Mouse (Mus musculus) limb, embryonic 11.5 days (tissue): ENCODE data around the gene Sema5a. TPM values are rescaled to one million over a fixed set of nuclear protein-coding genes. Genes with fewer than 3 reads are reported as not detected.

Source experiments
- ATAC-seq: fragments of 200-750 bp; cut with Nextera tagmentation; 2 replicates; pipeline ENCODE4 v1.8.0; 2017; ENCODE audit warnings: low read depth; ENCODE audit not compliant: insufficient number of reproducible peaks, low FRiP score, low TSS enrichment
- DNase-seq: peaks from one replicate; pipeline ENCODE4 v3.0.0-alpha.2; 2015; ENCODE audit warnings: low spot score
- H3K27ac ChIP-seq: fragments of 300-500 bp; sonication (generic); replicated peaks from 2 replicates; pipeline ENCODE4 v1.5.1; 2014; ENCODE audit warnings: low read depth, mild to moderate bottlenecking, low read length
- H3K27me3 ChIP-seq: fragments of 300-500 bp; sonication (generic); 2 replicates; pipeline ENCODE4 v1.6.1; 2014; ENCODE audit warnings: mild to moderate bottlenecking, low read length, mixed read lengths; ENCODE audit not compliant: control insufficient read depth, insufficient read depth
- H3K36me3 ChIP-seq: fragments of 300-500 bp; sonication (generic); 2 replicates; pipeline ENCODE4 v1.6.1; 2014; ENCODE audit warnings: mild to moderate bottlenecking, low read length, moderate library complexity, mixed read lengths; ENCODE audit not compliant: control insufficient read depth, insufficient read depth
- H3K4me1 ChIP-seq: fragments of 300-500 bp; sonication (generic); 2 replicates; pipeline ENCODE4 v1.6.1; 2014; ENCODE audit warnings: low read length, mixed read lengths; ENCODE audit not compliant: control insufficient read depth, insufficient read depth
- H3K4me2 ChIP-seq: fragments of 300-500 bp; sonication (generic); 2 replicates; pipeline ENCODE4 v1.6.1; 2014; ENCODE audit warnings: low read depth, mild to moderate bottlenecking, moderate library complexity; ENCODE audit not compliant: severe bottlenecking
- H3K4me3 ChIP-seq: fragments of 300-500 bp; sonication (generic); 2 replicates; pipeline ENCODE4 v1.5.1; 2014; ENCODE audit warnings: low read depth, low read length
- H3K9ac ChIP-seq: fragments of 300-500 bp; sonication (generic); 2 replicates; pipeline ENCODE4 v1.6.1; 2014; ENCODE audit warnings: mild to moderate bottlenecking, low read length
- H3K9me3 ChIP-seq: fragments of 300-500 bp; sonication (generic); 2 replicates; pipeline ENCODE4 v1.6.1; 2016; ENCODE audit warnings: low read length; ENCODE audit not compliant: control insufficient read depth
- WGBS: fragments of 180-500 bp; shearing (Covaris S2); extraction: QIAGEN DNeasy Blood & Tissue Kit; methylation state at CpG from one replicate; pipeline ENCODE4 v1.1.7; 2014; 5-methylcytosine and 5-hydroxymethylcytosine counted together
- polyA plus RNA-seq: library from polyadenylated mRNA; unstranded; fragments of >200 nt; fragmentation: Nextera tagmentation; extraction: Ambion mirVana; gene quantifications from 2 replicates; pipeline ENCODE4 v1.2.1, GENCODE M21; 2014

Sema5a gene
- polyA plus RNA-seq, 1 experiment from 2014 or later: 21.4 TPM

- Histone ChIP-seq H3K9ac (no peak overlapping the region), H3K4me3 (no peak overlapping the region), H3K36me3 (no peaks in the 10 kb centered on the region), H3K27ac (no peak overlapping the region), H3K27me3 (no peaks in the 10 kb centered on the region), H3K4me1 (no peaks in the 10 kb centered on the region), H3K9me3 (no peaks in the 10 kb centered on the region), H3K4me2 (no peak overlapping the region)
- DNase-seq (no peak), ATAC-seq (no peak)
- 87% methylated on average over 3 of the region's 3 CpGs for WGBS
These were observed 362.6 kb downstream of the Sema5a start for GRCm38 (mm10) chr15:32607236-32607635.

- H3K9me3 ChIP-seq: no peaks in the 10 kb centered on the region
- WGBS: 87% methylated on average over 2 of the region's 2 CpGs
- no peak for ATAC-seq
- H3K27me3 ChIP-seq: no peaks in the 10 kb centered on the region
- no peaks in the 10 kb centered on the region for H3K36me3 ChIP-seq
- H3K9ac ChIP-seq: no peak overlapping the region
- H3K4me1 ChIP-seq: no peaks in the 10 kb centered on the region
- no peak for DNase-seq
- H3K27ac ChIP-seq: no peak overlapping the region
- no peak overlapping the region for H3K4me3 ChIP-seq
- no peak overlapping the region for H3K4me2 ChIP-seq
These were observed 366.2 kb downstream of the Sema5a start for GRCm38 (mm10) chr15:32610776-32611175.

- DNase-seq: no peak
- Histone ChIP-seq H3K4me2 (no peak overlapping the region), H3K36me3 (no peaks in the 10 kb centered on the region), H3K4me1 (no peaks in the 10 kb centered on the region), H3K27ac (no peak overlapping the region), H3K27me3 (no peaks in the 10 kb centered on the region), H3K9me3 (no peaks in the 10 kb centered on the region), H3K4me3 (no peak overlapping the region), H3K9ac (no peak overlapping the region)
- ATAC-seq: no peak
- 87% methylated on average over 7 of the region's 7 CpGs for WGBS
These were observed 366.6 kb downstream of the Sema5a start for GRCm38 (mm10) chr15:32611201-32611600.

- DNase-seq: no peak
- whole genome bisulfite sequencing: 96% methylated on average over 6 of the region's 6 CpGs
- H3K9ac ChIP-seq: no peak overlapping the region
- no peak overlapping the region for H3K27ac ChIP-seq
- no peak overlapping the region for H3K4me2 ChIP-seq
- H3K4me1 ChIP-seq: no peaks in the 10 kb centered on the region
- ATAC-seq: no peak
- no peaks in the 10 kb centered on the region for H3K36me3 ChIP-seq
- H3K9me3 ChIP-seq: no peaks in the 10 kb centered on the region
- H3K27me3 ChIP-seq: no peaks in the 10 kb centered on the region
- H3K4me3 ChIP-seq: no peak overlapping the region
These were observed 369.1 kb downstream of the Sema5a start for GRCm38 (mm10) chr15:32613718-32614117.

GRCm38 (mm10) chr15:32615773-32616172 is 371.2 kb downstream of the Sema5a start:
- WGBS: 90% methylated on average over 5 of the region's 5 CpGs
- no peak overlapping the region for H3K4me3 ChIP-seq

GRCm38 (mm10) chr15:32619199-32619598 is 374.6 kb downstream of the Sema5a start:
- no peak overlapping the region for H3K4me3 ChIP-seq
- H3K4me2 ChIP-seq: no peak overlapping the region
- H3K4me1 ChIP-seq: no peaks in the 10 kb centered on the region
- DNase-seq (no peak), ATAC-seq (no peak)
- no peak overlapping the region for H3K27ac ChIP-seq
- H3K27me3 ChIP-seq: no peaks in the 10 kb centered on the region
- H3K36me3 ChIP-seq: no peaks in the 10 kb centered on the region
- H3K9ac ChIP-seq: no peak overlapping the region
- H3K9me3 ChIP-seq: no peaks in the 10 kb centered on the region
- WGBS: 48% methylated on average over 2 of the region's 2 CpGs

More at GRCm38 (mm10) chr15:32615773-32616172, 371.2 kb downstream of the Sema5a start:
- H3K9me3 ChIP-seq: no peaks in the 10 kb centered on the region
- H3K27ac ChIP-seq: no peak overlapping the region
- H3K27me3 ChIP-seq: no peaks in the 10 kb centered on the region
- no peaks in the 10 kb centered on the region for H3K36me3 ChIP-seq
- no peaks in the 10 kb centered on the region for H3K4me1 ChIP-seq
- no peak for DNase-seq
- ATAC-seq: no peak
- H3K4me2 ChIP-seq: no peak overlapping the region
- H3K9ac ChIP-seq: no peak overlapping the region

GRCm38 (mm10) chr15:32623037-32623739 is 378.6 kb downstream of the Sema5a start:
- Histone ChIP-seq H3K9me3 (no peaks in the 10 kb centered on the region), H3K27me3 (no peaks in the 10 kb centered on the region), H3K4me3 (no peak overlapping the region), H3K27ac (no peak overlapping the region), H3K9ac (no peak overlapping the region), H3K36me3 (no peaks in the 10 kb centered on the region), H3K4me1 (no peaks in the 10 kb centered on the region), H3K4me2 (no peak overlapping the region)
- 88% methylated on average over 12 of the region's 12 CpGs for WGBS
- DNase-seq (no peak), ATAC-seq (no peak)

GRCm38 (mm10) chr15:32624106-32624505 is 379.5 kb downstream of the Sema5a start:
- WGBS: 90% methylated on average over 4 of the region's 4 CpGs
- H3K9ac ChIP-seq: no peak overlapping the region
- H3K4me2 ChIP-seq: no peak overlapping the region
- no peaks in the 10 kb centered on the region for H3K4me1 ChIP-seq
- no peak for ATAC-seq
- DNase-seq: no peak
- no peaks in the 10 kb centered on the region for H3K27me3 ChIP-seq
- no peaks in the 10 kb centered on the region for H3K9me3 ChIP-seq
- H3K4me3 ChIP-seq: no peak overlapping the region
- H3K27ac ChIP-seq: no peak overlapping the region
- no peaks in the 10 kb centered on the region for H3K36me3 ChIP-seq

GRCm38 (mm10) chr15:32626031-32626430 is 381.4 kb downstream of the Sema5a start:
- 84% methylated on average over 2 of the region's 2 CpGs for WGBS
- H3K36me3 ChIP-seq: no peaks in the 10 kb centered on the region
- no peak overlapping the region for H3K27ac ChIP-seq
- H3K9me3 ChIP-seq: no peaks in the 10 kb centered on the region
- no peak overlapping the region for H3K4me2 ChIP-seq
- no peaks in the 10 kb centered on the region for H3K4me1 ChIP-seq
- DNase-seq (no peak), ATAC-seq (no peak)
- H3K27me3 ChIP-seq: no peaks in the 10 kb centered on the region
- no peak overlapping the region for H3K4me3 ChIP-seq
- no peak overlapping the region for H3K9ac ChIP-seq
